Mouse (Mus musculus) gastrocnemius, postnatal 4 days (tissue): ENCODE measurements around the gene Fancc. TPM values are rescaled to one million over a fixed set of nuclear protein-coding genes. Genes with fewer than 3 reads are reported as not detected.

Experiments
- DNase-seq, 2 experiments: peaks; one replicate each; pipeline ENCODE4 v3.0.0; 2021 to 2022; ENCODE audit warnings: low spot score in 2 of 2, mixed read lengths in 2 of 2
- total RNA-seq, 2 experiments: library from RNA; stranded (reverse); gene quantifications; 2 replicates each; pipeline ENCODE4 v1.2.3; 2021

Fancc gene
- total RNA-seq, 2 experiments from 2014 or later = 8.0 to 9.0 TPM

DNA sequence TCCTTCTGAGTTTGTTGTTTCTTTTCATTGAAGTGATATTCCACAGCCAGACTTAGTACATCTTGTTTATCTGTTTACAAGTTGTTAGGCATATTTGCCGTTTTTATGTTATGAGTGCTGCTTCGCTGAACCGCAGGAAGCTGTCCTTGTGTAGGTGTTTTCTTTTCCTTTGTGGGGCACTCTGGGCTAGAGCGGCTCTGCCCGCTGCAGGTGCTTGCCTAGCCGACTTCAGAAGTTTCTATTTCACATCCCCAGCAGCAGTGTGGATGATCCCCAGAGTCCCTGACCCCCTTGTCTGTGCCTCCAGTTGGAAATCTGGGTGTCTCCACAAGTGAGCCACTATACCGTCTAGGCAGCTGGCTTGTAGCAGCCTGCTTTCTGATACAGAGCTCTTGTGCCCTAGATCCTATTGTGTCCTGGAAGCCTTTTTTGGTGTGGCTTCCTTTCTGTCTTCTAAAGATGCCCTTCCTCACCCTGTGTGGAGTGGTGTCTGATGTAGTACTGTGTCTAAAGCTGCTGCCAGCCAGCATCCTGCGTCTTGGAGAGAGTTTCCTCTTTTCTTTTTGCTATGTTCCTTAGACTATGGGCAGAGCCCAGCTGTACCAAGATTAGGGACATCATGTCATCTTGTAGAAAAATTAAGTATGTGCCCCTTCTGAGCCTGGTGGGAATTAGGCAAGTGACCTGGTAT, 247.2 kb downstream of the Fancc start:
- DNase-seq = no peak

GRCm38 (mm10) chr13:63249171-63249570, 247.9 kb downstream of the Fancc start:
- DNase-seq = no peak

DNA sequence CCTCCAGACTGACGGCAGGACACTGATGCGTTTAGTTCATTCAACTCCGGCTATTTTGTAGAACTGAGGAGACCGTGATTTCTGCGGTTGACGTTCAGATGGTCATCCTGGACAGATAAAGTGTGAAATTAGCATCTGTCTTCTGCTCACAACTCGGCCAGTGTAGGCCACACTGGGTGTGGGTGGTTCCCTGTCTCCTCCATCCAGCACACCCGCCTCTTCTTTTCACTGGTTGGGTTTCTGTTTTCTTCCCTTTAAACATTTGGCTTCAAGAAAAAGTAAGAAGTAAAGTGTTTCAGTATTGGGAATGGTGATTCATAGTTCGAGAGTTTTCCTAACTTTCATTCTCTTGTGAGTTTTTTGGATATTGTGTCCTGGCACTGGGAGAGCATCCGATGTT, 248.8 kb downstream of the Fancc start:
- no peak for DNase-seq

GRCm38 (mm10) chr13:63247631-63248030, 249.4 kb downstream of the Fancc start:
- no peak for DNase-seq

DNA sequence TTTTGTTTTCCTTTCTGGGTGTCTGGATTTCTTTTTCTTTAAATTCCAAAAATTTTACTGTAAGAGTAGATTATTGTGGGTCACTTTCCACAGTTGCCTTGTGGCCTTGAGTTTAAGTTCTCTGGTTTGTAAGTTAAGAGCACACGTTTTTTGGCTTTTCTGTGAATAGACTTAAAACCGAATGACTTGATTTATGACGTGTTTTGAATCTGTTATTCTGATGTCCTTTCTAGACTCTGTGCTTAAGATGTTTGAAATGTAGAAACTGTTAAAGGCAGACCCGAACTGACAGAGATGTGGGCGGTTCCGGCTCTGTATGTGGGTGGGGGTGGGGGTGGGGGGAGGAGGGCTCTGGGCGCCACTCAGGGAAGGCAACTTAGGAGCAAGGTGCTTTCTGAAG, 250.0 kb downstream of the Fancc start:
- no peak for DNase-seq

DNA sequence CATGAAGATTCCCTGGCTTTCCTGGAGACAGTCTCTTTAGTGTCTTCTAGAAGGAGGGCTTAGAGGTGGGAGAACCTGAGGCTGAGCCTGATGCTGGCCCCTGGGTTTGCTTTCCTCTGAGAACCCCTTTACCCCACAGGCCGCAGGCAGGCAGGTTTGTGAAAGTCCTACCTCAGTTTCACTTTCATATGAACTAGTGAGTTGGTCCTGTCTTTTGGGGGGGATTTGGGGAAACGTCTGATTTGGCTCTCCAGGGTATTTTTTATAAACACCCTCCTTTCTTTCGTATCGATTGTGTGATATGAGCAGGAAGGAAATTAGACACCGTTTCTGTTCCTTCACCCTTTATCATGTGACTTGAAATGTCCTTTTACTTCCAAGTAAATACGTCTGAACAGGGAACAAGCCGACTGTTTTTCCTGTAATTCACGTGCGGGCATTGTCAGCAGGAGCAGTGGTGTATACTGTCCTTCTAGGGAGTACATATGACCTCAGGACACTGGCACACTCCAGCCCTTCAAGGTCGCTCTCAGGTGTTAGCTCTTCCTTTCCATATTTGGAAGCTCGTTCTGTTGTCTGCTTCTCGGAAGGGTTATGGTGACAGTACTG, 250.6 kb downstream of the Fancc start:
- no peak for DNase-seq

GRCm38 (mm10) chr13:63245812-63246211, 251.3 kb downstream of the Fancc start:
- DNase-seq = no peak

DNA sequence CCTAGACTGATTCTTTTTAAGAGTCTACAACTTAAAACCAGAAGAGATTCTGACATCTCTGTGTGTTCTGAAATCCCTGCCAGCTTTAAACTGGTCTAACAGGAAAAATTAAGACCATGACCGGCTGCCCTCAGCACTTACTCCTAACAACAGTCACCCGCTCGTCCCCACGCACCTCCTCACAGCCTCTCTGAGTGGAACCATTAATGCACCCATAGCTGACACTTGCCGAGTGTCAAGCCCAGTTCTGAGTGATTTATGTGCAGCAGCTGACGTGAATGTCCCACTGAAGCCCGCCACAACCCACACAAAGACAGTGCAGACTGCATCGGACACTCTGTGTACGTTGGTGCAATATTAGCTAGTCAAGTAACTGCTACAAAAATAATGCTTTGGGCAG, 251.9 kb downstream of the Fancc start:
- DNase-seq = no peak

- DNase-seq = no peak
Observed at GRCm38 (mm10) chr13:63244425-63244824, 252.7 kb downstream of the Fancc start.

DNA sequence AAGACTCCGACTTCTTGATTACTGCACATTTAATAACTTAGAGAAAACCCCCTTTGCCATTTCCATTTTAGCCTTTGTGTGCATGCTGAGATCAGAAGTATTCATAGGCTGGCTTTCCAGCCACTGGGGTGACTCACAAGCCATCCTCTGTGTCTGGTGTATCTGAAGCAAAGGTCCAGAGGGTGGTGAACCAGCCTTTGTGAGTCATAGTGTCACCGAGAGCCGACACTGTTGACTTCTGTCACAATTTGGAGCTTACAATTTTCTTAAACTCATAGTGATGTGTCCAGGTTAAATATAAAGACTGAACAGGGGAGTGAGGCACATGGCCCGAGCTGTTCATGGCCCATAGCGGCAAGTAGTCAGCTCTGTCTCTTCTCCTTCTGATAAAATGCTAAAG, 253.5 kb downstream of the Fancc start:
- DNase-seq = no peak

DNA sequence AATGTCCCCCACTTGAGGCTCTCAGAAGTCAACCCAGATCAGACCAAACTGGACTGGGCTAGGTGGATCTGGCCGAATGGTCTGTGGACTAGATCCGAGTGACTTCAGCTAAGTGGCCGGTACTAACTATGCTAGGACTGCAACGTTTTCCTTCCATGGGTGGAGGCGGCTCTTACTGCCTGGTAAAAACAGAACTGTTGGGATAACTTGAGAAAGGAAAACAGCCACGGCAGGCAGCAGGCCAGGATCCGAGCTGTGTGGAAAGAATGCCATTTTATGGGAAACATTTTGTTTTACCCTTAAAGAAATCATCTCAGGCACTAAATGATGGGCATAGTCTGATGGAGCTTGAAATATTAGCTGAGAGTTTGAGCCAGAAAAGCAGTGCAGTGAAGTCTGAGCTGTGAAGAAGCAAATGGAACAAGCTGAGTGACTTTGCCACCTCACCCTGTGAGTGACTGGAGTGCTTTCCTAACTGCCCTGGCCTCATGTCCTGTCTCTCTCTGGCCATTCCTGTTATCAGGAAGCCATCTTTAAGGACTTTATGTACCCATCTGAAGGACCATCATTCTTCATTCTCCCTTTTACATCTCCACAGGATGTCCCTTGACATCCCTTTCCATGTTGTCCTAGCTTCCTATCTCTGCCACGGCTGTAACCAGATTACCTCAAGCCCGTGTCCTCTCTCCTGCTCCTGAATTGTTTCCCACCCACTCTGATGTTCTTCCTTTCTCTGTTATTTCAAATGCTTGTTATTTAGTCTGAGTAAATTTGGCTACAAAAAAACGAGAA, 254.5 kb downstream of the Fancc start:
- DNase-seq = no peak

- no peak for DNase-seq
Observed at GRCm38 (mm10) chr13:63241665-63242064, 255.4 kb downstream of the Fancc start.

DNA sequence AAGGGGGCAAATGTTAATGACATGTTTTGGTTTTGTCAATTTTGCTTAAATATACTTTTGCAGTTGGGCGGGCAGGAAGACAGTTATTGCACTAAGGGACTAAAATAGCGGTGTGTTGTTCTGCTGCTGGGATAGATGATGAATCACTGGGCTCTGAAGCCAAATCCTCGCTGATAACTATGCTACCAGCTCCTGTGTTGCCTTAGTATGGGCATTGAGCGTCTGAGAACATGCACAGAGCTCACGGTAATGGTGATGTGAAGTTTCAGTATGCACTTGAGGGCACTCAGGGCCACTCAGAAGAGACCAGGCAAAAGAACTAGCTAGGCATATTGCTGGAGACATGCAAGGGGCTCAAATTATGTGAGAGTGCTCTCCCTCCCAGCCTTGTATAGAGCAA, 256.2 kb downstream of the Fancc start:
- DNase-seq = no peak

DNA sequence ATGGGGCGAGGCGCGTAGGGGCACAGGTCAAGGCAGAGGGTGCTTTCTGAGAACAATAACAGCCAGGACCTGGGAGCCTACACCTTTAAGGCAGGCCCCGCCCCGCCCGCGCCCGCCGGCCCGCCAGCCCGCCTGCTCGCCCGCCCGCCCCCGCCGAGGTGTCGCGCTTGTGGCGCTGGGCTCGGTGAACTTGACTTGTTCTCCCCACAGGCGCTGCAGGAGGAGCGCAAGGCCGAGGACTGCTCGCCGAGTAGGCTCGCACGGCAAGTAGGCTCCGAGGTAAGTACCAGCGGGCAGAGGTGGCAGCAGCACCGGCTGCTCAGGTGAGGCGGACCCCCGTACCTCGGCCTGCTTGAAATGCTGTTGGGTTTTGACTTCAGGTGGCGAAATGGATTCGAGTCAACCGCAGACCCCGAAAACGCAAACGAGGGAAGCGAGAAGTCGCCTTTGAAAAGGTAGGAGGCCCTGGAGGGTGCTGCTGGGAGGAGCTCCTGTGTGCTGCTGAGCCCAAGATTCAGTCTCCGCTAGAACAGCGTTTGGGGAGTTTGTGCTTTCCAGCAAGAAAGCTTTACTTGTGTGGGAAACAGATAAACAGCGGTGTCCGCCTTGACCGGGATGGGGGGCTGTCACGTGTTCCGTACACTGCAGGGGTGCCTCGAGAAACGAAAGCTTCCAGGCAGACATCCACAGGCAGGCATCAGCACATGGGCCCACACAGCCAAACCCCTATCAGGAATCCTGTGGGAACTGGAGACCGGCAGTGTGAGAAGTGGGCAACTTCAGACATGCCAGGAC, 257.0 kb downstream of the Fancc start:
- peak; percentile 66 to 86 for DNase-seq

- DNase-seq = no peak
Observed at GRCm38 (mm10) chr13:63239301-63239804, 257.7 kb downstream of the Fancc start.

GRCm38 (mm10) chr13:63238045-63238444, 259.0 kb downstream of the Fancc start:
- DNase-seq = no peak

GRCm38 (mm10) chr13:63236159-63236893, 260.8 kb downstream of the Fancc start:
- no peak for DNase-seq

GRCm38 (mm10) chr13:63235551-63235950, 261.5 kb downstream of the Fancc start:
- DNase-seq = no peak
